8 mouse cellular contexts compared by ENCODE assay signal in genomic region chr11:102217396-102217795, GRCm38 (mm10). TPM values are rescaled to one million over a fixed set of nuclear protein-coding genes. Genes with fewer than 3 reads are reported as not detected.
DNase-seq lines count a peak whose midpoint lies in the region; ATAC-seq and TF ChIP-seq lines count a peak whose summit lies in the region.

No protein-coding gene starts in this region.

- ATAC-seq in intestine, embryonic 16.5 days: no peak
- ATAC-seq in stomach, embryonic 16.5 days (ENCODE audit: insufficient read depth, low FRiP score): no peak
- no peak for ATAC-seq in midbrain, embryonic 13.5 days

- no peak for TF ChIP-seq CTCF in gastrocnemius, adult 2 months (IDR thresholded peaks at IDR 0.05)

- WGBS in intestine, embryonic 16.5 days: 55% methylated on average over 6 of the region's 6 CpGs
- WGBS in stomach, embryonic 16.5 days: 40% methylated on average over 6 of the region's 6 CpGs
- WGBS in midbrain, embryonic 13.5 days: 88% methylated on average over 6 of the region's 6 CpGs

- H3K9me3 ChIP-seq in intestine, embryonic 16.5 days (ENCODE audit: control insufficient read depth, low read length): no peaks in the 10 kb centered on the region
- H3K9me3 ChIP-seq in stomach, embryonic 16.5 days (replicated peaks; ENCODE audit: control insufficient read depth, low read length): no peaks in the 10 kb centered on the region
- no peaks in the 10 kb centered on the region for H3K9me3 ChIP-seq in midbrain, embryonic 13.5 days

- H3K27ac ChIP-seq in gastrocnemius, adult 2 months: peak overlapping the region; percentile 98
- H3K27ac ChIP-seq in intestine, embryonic 16.5 days (ENCODE audit: low read length): peak overlapping the region; percentile 84
- peak overlapping the region; percentile 91 for H3K27ac ChIP-seq in stomach, embryonic 16.5 days (ENCODE audit: low read length)
- H3K27ac ChIP-seq in midbrain, embryonic 13.5 days: no peak overlapping the region

- H3K4me1 ChIP-seq in intestine, embryonic 16.5 days (ENCODE audit: control insufficient read depth, insufficient read depth, low read length): peaks cover 78% of the 10 kb centered on the region
- H3K4me1 ChIP-seq in stomach, embryonic 16.5 days (ENCODE audit: control insufficient read depth, insufficient read depth, low read length): peaks cover 81% of the 10 kb centered on the region
- H3K4me1 ChIP-seq in midbrain, embryonic 13.5 days (replicated peaks): peaks cover 69% of the 10 kb centered on the region

- intact Hi-C loops in gastrocnemius, adult 2 months (cut with DNase I): no loop called here

- H3K36me3 ChIP-seq in intestine, embryonic 16.5 days (ENCODE audit: control insufficient read depth, insufficient read depth, low read length): no peaks in the 10 kb centered on the region
- no peaks in the 10 kb centered on the region for H3K36me3 ChIP-seq in stomach, embryonic 16.5 days (ENCODE audit: control insufficient read depth, insufficient read depth, low read length)
- peaks cover 39% of the 10 kb centered on the region for H3K36me3 ChIP-seq in midbrain, embryonic 13.5 days

- H3K4me2 ChIP-seq in intestine, embryonic 16.5 days (ENCODE audit: low read depth, low read length): peak overlapping the region; percentile 90
- peak overlapping the region; percentile 74 for H3K4me2 ChIP-seq in stomach, embryonic 16.5 days (ENCODE audit: low read depth, low read length)
- no peak overlapping the region for H3K4me2 ChIP-seq in midbrain, embryonic 13.5 days (replicated peaks)

- H3K4me3 ChIP-seq in gastrocnemius, adult 2 months: peak overlapping the region; percentile 80
- peak overlapping the region; percentile 59 for H3K4me3 ChIP-seq in intestine, embryonic 16.5 days (ENCODE audit: low read length)
- H3K4me3 ChIP-seq in stomach, embryonic 16.5 days (replicated peaks; ENCODE audit: low read length): peak overlapping the region; percentile 49
- H3K4me3 ChIP-seq in midbrain, embryonic 13.5 days (replicated peaks): no peak overlapping the region

- no peaks in the 10 kb centered on the region for H3K27me3 ChIP-seq in intestine, embryonic 16.5 days (replicated peaks; ENCODE audit: control insufficient read depth, insufficient read depth, low read length)
- no peaks in the 10 kb centered on the region for H3K27me3 ChIP-seq in stomach, embryonic 16.5 days (ENCODE audit: control insufficient read depth, insufficient read depth, low read length)
- H3K27me3 ChIP-seq in midbrain, embryonic 13.5 days: no peaks in the 10 kb centered on the region

- peak overlapping the region; percentile 76 for H3K9ac ChIP-seq in intestine, embryonic 16.5 days (ENCODE audit: low read depth, low read length)
- peak overlapping the region; percentile 74 for H3K9ac ChIP-seq in stomach, embryonic 16.5 days (ENCODE audit: low read length)
- H3K9ac ChIP-seq in midbrain, embryonic 13.5 days (replicated peaks): no peak overlapping the region

- peak; percentile 66 for DNase-seq in gastrocnemius, adult 2 months
- no peak for DNase-seq in gastrocnemius, postnatal 4 days (ENCODE audit: low spot score in 2 of 2)
- peak; percentile 61 to 62 for DNase-seq in right cerebral cortex, postnatal 10 days (ENCODE audit: low spot score in 2 of 2)
- no peak for DNase-seq in right cerebral cortex, postnatal 14 days
- no peak for DNase-seq in thymus, postnatal 14 days

RNA-seq across cellular contexts. Expression of gene Hdac5, which starts 12.6 kb away (rescaled TPM):
- total RNA-seq in gastrocnemius, adult 2 months (2021): 10 to 100 TPM; 78.3 to 78.7 TPM
- total RNA-seq in gastrocnemius, postnatal 4 days (2021): 100 to 1,000 TPM; 110 to 112 TPM
- polyA plus RNA-seq in intestine, embryonic 16.5 days (2015; fragmentation: Nextera tagmentation; extraction: Ambion mirVana): 54.8 and 55.5 TPM in 2 replicates
- polyA plus RNA-seq in stomach, embryonic 16.5 days (2015; fragmentation: Nextera tagmentation; extraction: Ambion mirVana): 60.6 and 67.4 TPM in 2 replicates
- polyA plus RNA-seq in midbrain, embryonic 13.5 days (2015; fragmentation: Nextera tagmentation; extraction: Ambion mirVana): 80.5 and 106 TPM in 2 replicates

RNA-seq across cellular contexts. Expression of gene G6pc3, which starts 28.0 kb away (rescaled TPM):
- 10 to 100 TPM; 50.3 to 53.0 TPM for total RNA-seq in gastrocnemius, adult 2 months (2021)
- 10 to 100 TPM; 28.1 to 32.0 TPM for total RNA-seq in gastrocnemius, postnatal 4 days (2021)
- 26.7 and 32.1 TPM in 2 replicates for polyA plus RNA-seq in intestine, embryonic 16.5 days (2015; fragmentation: Nextera tagmentation; extraction: Ambion mirVana)
- polyA plus RNA-seq in stomach, embryonic 16.5 days (2015; fragmentation: Nextera tagmentation; extraction: Ambion mirVana): 28.0 and 28.7 TPM in 2 replicates
- polyA plus RNA-seq in midbrain, embryonic 13.5 days (2015; fragmentation: Nextera tagmentation; extraction: Ambion mirVana): 31.4 and 32.9 TPM in 2 replicates

RNA-seq across cellular contexts. Expression of gene BC030867, which starts 31.3 kb away (rescaled TPM):
- total RNA-seq in gastrocnemius, adult 2 months (2021): not detected
- total RNA-seq in gastrocnemius, postnatal 4 days (2021): 1 to 10 TPM; 2.3 to 2.6 TPM
- polyA plus RNA-seq in intestine, embryonic 16.5 days (2015; fragmentation: Nextera tagmentation; extraction: Ambion mirVana): 12.4 and 15.9 TPM in 2 replicates
- 10.8 and 12.4 TPM in 2 replicates for polyA plus RNA-seq in stomach, embryonic 16.5 days (2015; fragmentation: Nextera tagmentation; extraction: Ambion mirVana)
- polyA plus RNA-seq in midbrain, embryonic 13.5 days (2015; fragmentation: Nextera tagmentation; extraction: Ambion mirVana): 4.6 and 5.6 TPM in 2 replicates

RNA-seq across cellular contexts. Expression of gene Lsm12, which starts 32.3 kb away (rescaled TPM):
- 100 to 1,000 TPM in 1 of 2 experiments, 10 to 100 TPM in 1; 95.3 to 106 TPM for total RNA-seq in gastrocnemius, adult 2 months (2021)
- 10 to 100 TPM; 75.1 to 78.3 TPM for total RNA-seq in gastrocnemius, postnatal 4 days (2021)
- 87.9 and 115 TPM in 2 replicates for polyA plus RNA-seq in intestine, embryonic 16.5 days (2015; fragmentation: Nextera tagmentation; extraction: Ambion mirVana)
- polyA plus RNA-seq in stomach, embryonic 16.5 days (2015; fragmentation: Nextera tagmentation; extraction: Ambion mirVana): 79.2 and 85.4 TPM in 2 replicates
- polyA plus RNA-seq in midbrain, embryonic 13.5 days (2015; fragmentation: Nextera tagmentation; extraction: Ambion mirVana): 141 and 156 TPM in 2 replicates

RNA-seq across cellular contexts. Expression of gene Asb16, which starts 51.1 kb away (rescaled TPM):
- 10 to 100 TPM; 78.2 to 80.4 TPM for total RNA-seq in gastrocnemius, adult 2 months (2021)
- total RNA-seq in gastrocnemius, postnatal 4 days (2021): 10 to 100 TPM; 25.7 to 31.1 TPM
- 0.05 TPM in 2 replicates for polyA plus RNA-seq in intestine, embryonic 16.5 days (2015; fragmentation: Nextera tagmentation; extraction: Ambion mirVana)
- polyA plus RNA-seq in stomach, embryonic 16.5 days (2015; fragmentation: Nextera tagmentation; extraction: Ambion mirVana): 0.12 TPM in 1 of 2 replicates, not detected in the other
- not detected in 2 replicates for polyA plus RNA-seq in midbrain, embryonic 13.5 days (2015; fragmentation: Nextera tagmentation; extraction: Ambion mirVana)

Comparison
In these comparisons a context has a peak if more than half of its experiments do, and no peak if none do; other contexts are left out.
1. DNase-seq: peak in gastrocnemius, adult 2 months (single experiment) and right cerebral cortex, postnatal 10 days (2 of 2); none in gastrocnemius, postnatal 4 days (0 of 2), right cerebral cortex, postnatal 14 days (single experiment) and thymus, postnatal 14 days (single experiment).